Mouse (Mus musculus): ENCODE data around the gene Ntng2. TPM values are rescaled to one million over a fixed set of nuclear protein-coding genes. Genes with fewer than 3 reads are reported as not detected.

The Ntng2 gene
- polyA plus RNA-seq (2012; fragmentation: generic; extraction: Trizol) = 0.40 TPM
- long read RNA-seq, experiment 1 = 0 reads
- long read RNA-seq, experiment 2, partial matches to known transcripts = 0 of 1 reads
- long read RNA-seq, experiment 2, other reads (novel, unspliced or antisense) = 1 of 1 reads

DNA sequence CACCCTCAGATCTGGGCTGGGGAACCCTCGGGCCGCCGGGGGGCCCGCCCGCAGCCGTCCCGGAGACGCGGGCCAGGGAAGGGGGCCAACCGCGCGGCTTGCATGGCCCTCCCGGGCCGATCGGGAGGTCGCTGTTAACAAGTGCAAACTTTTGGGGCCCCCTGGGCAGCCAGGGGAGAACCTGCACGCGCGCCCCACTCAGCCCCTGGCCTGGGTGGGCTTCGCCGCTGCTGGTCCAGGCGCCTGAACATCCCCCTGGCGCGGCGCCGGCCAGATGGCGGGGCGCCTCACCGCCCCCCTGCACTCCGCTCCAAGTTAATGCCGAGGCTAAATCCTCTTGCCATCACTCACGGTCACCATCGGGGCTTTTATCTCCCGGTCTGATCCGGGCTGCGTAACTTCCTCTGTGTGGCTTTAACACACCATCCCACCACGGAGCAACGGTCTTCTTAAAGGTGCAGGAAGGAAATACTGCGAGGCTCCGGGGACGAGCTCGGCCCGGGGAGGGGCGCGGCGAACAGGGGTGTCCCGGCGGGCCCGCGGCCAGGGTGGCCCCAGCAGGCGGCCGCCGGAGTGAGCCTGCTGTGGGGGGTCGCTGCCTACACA lies at the start of gene Ntng2:
Gene Ntng2 (minus strand): TSS at position 407 of the 606 bp plus-strand sequence.
- Histone ChIP-seq H3K79me3 (ENCODE audit: low read depth) (no peaks in the 10 kb centered on the region), H3ac (ENCODE audit: control insufficient read depth, insufficient read length, low read depth) (peak within 1 kb of the TSS; percentile 89), H3K79me2 (ENCODE audit: control insufficient read depth, insufficient read depth) (no peaks in the 10 kb centered on the region), H3K36me3 (ENCODE audit: control insufficient read depth, insufficient read depth) (no peaks in the 10 kb centered on the region), H3K27me3 (ENCODE audit: control insufficient read depth, insufficient read depth, insufficient read length) (peaks cover 14% of the 10 kb centered on the region), H3K4me3 (ENCODE audit: insufficient read depth, poor library complexity, severe bottlenecking) (peak within 1 kb of the TSS; percentile 45)
- TF ChIP-seq MYOD1 (IDR thresholded peaks at IDR 0.05; ENCODE audit: control insufficient read depth, insufficient read length, low read depth) = no peak
- no peak for TF ChIP-seq USF1 (IDR thresholded peaks at IDR 0.05; ENCODE audit: low read depth)
- TF ChIP-seq CTCF (IDR thresholded peaks at IDR 0.05; ENCODE audit: control insufficient read depth, insufficient read depth, insufficient read length) = no peak
- TF ChIP-seq CEBPB (IDR thresholded peaks at IDR 0.05; ENCODE audit: low read depth) = no peak
- TF ChIP-seq MAX (IDR thresholded peaks at IDR 0.05) = no peak
- no peak for TF ChIP-seq MYOG (IDR thresholded peaks at IDR 0.05; ENCODE audit: control insufficient read depth, extremely low read depth, insufficient read length)
- no peak for TF ChIP-seq FOSL1 (IDR thresholded peaks at IDR 0.05; ENCODE audit: insufficient read depth, low read length, poor library complexity, severe bottlenecking)

DNA sequence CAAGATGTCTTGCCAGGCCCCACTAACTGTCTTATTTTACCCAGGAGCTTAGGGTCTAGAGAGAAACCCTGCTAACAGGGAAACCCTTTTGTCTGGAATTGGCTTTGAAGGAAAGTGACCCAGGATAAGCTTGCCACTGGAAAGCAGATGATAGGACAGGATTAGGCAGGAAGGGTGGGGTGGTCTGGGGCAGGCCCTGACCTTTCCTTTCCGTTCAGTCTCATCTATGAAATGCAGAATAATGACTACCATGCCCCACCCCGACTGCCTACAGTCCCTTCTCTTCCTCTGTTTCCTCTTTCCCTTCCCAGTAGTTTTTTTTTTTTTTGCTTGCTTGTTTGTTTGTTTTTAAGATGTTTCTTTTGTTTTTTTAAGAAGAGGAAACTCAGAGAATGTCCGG lies 42.8 kb upstream of the Ntng2 start:
- Histone ChIP-seq H3K27me3 (ENCODE audit: control insufficient read depth, insufficient read depth, insufficient read length) (peaks cover 16% of the 10 kb centered on the region), H3K4me3 (ENCODE audit: insufficient read depth, poor library complexity, severe bottlenecking) (no peak overlapping the region), H3ac (ENCODE audit: control insufficient read depth, insufficient read length, low read depth) (no peak overlapping the region), H3K79me2 (ENCODE audit: control insufficient read depth, insufficient read depth) (no peaks in the 10 kb centered on the region), H3K36me3 (ENCODE audit: control insufficient read depth, insufficient read depth) (no peaks in the 10 kb centered on the region), H3K79me3 (ENCODE audit: low read depth) (no peaks in the 10 kb centered on the region)
- no peak for TF ChIP-seq USF1 (IDR thresholded peaks at IDR 0.05; ENCODE audit: low read depth)
- no peak for TF ChIP-seq CEBPB (IDR thresholded peaks at IDR 0.05; ENCODE audit: low read depth)
- no peak for TF ChIP-seq MYOG (IDR thresholded peaks at IDR 0.05; ENCODE audit: control insufficient read depth, extremely low read depth, insufficient read length)
- no peak for TF ChIP-seq FOSL1 (IDR thresholded peaks at IDR 0.05; ENCODE audit: insufficient read depth, low read length, poor library complexity, severe bottlenecking)
- TF ChIP-seq CTCF (IDR thresholded peaks at IDR 0.05; ENCODE audit: control insufficient read depth, insufficient read depth, insufficient read length) = no peak
- TF ChIP-seq MAX (IDR thresholded peaks at IDR 0.05) = no peak
- TF ChIP-seq MYOD1 (IDR thresholded peaks at IDR 0.05; ENCODE audit: control insufficient read depth, insufficient read length, low read depth) = no peak

DNA sequence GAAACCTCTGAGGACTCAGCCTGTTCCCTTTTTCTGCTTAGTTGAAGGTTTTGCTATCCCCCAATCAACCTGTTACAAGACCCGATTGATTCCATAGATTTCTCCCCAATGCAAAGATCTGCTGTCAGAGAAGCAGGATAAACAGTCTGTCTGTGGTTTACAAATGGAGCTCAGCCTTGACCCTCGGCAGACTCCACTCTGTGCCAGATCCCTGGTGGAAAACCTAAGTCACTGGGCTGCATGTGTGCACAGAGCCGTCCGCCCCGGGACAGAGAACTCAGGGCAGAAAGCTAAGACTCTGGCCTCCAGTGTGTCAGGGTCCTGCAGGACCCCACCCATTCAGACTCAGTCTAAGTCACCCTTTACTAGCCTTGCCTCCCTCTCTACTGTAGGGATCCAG lies 34.8 kb upstream of the Ntng2 start:
- H3ac ChIP-seq (ENCODE audit: control insufficient read depth, insufficient read length, low read depth) = no peak overlapping the region
- TF ChIP-seq MAX (IDR thresholded peaks at IDR 0.05) (no peak), CEBPB (IDR thresholded peaks at IDR 0.05; ENCODE audit: low read depth) (no peak), FOSL1 (IDR thresholded peaks at IDR 0.05; ENCODE audit: insufficient read depth, low read length, poor library complexity, severe bottlenecking) (no peak), CTCF (IDR thresholded peaks at IDR 0.05; ENCODE audit: control insufficient read depth, insufficient read depth, insufficient read length) (no peak), USF1 (IDR thresholded peaks at IDR 0.05; ENCODE audit: low read depth) (no peak), MYOG (IDR thresholded peaks at IDR 0.05; ENCODE audit: control insufficient read depth, extremely low read depth, insufficient read length) (no peak), MYOD1 (IDR thresholded peaks at IDR 0.05; ENCODE audit: control insufficient read depth, insufficient read length, low read depth) (no peak)
- no peak overlapping the region for H3K4me3 ChIP-seq (ENCODE audit: insufficient read depth, poor library complexity, severe bottlenecking)

DNA sequence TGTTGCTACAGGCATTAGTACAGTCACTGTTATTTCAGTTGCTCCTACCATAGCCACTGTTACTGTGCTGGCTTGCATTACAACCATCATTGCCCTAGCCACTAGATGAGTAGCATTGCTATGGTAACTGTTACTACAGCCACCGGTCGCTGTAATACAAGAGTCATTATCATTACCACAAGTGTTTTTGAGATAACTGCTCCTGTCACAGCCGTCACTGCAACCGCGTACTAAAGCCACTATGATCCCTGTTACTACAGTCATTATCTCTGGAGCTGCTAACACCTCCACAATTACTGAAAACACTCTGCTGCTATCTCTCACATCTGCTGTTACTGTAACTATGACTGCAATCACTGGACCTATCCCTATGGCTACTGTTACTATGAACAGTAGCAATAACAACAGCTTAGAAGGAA lies 24.9 kb upstream of the Ntng2 start:
- no peak overlapping the region for H3K4me3 ChIP-seq (ENCODE audit: insufficient read depth, poor library complexity, severe bottlenecking)
- H3K27me3 ChIP-seq (ENCODE audit: control insufficient read depth, insufficient read depth, insufficient read length) = peaks cover 36% of the 10 kb centered on the region
- TF ChIP-seq MAX (IDR thresholded peaks at IDR 0.05) = no peak
- TF ChIP-seq CEBPB (IDR thresholded peaks at IDR 0.05; ENCODE audit: low read depth) = no peak
- no peaks in the 10 kb centered on the region for H3K79me2 ChIP-seq (ENCODE audit: control insufficient read depth, insufficient read depth)
- no peaks in the 10 kb centered on the region for H3K79me3 ChIP-seq (ENCODE audit: low read depth)
- H3K36me3 ChIP-seq (ENCODE audit: control insufficient read depth, insufficient read depth) = no peaks in the 10 kb centered on the region
- H3ac ChIP-seq (ENCODE audit: control insufficient read depth, insufficient read length, low read depth) = no peak overlapping the region

More for the DNA sequence above, 34.8 kb upstream of the Ntng2 start:
- H3K79me2 ChIP-seq (ENCODE audit: control insufficient read depth, insufficient read depth) = no peaks in the 10 kb centered on the region
- no peaks in the 10 kb centered on the region for H3K79me3 ChIP-seq (ENCODE audit: low read depth)
- no peaks in the 10 kb centered on the region for H3K36me3 ChIP-seq (ENCODE audit: control insufficient read depth, insufficient read depth)
- H3K27me3 ChIP-seq (ENCODE audit: control insufficient read depth, insufficient read depth, insufficient read length) = peaks cover 15% of the 10 kb centered on the region

DNA sequence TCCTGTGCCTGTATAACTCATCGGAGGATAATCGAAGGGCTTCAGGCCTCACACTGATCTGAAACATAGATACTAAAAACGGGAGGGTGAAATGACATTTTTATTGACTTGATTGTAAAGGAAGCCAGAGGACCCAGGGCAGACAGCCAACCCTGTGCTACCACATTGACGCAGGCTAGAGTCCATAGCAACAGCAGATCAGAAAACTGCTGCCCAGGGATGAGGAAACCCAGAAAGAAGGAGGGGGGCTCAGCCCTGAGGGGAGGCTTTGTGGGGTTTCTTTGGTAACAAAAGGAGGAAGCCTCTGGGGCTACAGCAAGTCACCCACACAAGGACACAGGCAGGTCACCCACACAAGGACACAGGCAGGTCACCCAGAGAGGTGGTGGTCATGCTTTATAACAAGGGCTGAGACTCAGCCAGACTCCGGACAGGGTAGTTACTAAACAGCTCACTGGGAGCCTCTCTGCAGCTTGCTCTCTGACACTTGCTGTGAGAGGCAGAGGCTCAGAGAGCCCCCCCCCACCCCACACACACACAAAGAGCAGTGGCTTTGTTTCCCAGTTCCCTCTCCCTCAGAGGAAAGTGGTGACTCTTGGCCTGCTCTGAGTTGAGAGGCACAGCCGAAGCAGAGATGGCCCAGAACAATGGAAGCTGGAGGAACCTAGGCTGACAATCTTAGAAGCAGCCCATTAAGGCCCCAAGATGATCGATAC lies 19.2 kb upstream of the Ntng2 start:
- H3K79me3 ChIP-seq (ENCODE audit: low read depth) = no peaks in the 10 kb centered on the region
- no peak for TF ChIP-seq CTCF (IDR thresholded peaks at IDR 0.05; ENCODE audit: control insufficient read depth, insufficient read depth, insufficient read length)
- no peak for TF ChIP-seq MYOD1 (IDR thresholded peaks at IDR 0.05; ENCODE audit: control insufficient read depth, insufficient read length, low read depth)
- TF ChIP-seq FOSL1 (IDR thresholded peaks at IDR 0.05; ENCODE audit: insufficient read depth, low read length, poor library complexity, severe bottlenecking) = no peak
- TF ChIP-seq USF1 (IDR thresholded peaks at IDR 0.05; ENCODE audit: low read depth) = no peak
- TF ChIP-seq MYOG (IDR thresholded peaks at IDR 0.05; ENCODE audit: control insufficient read depth, extremely low read depth, insufficient read length) = no peak
- TF ChIP-seq MAX (IDR thresholded peaks at IDR 0.05) = no peak
- TF ChIP-seq CEBPB (IDR thresholded peaks at IDR 0.05; ENCODE audit: low read depth) = no peak
- no peaks in the 10 kb centered on the region for H3K79me2 ChIP-seq (ENCODE audit: control insufficient read depth, insufficient read depth)
- no peaks in the 10 kb centered on the region for H3K36me3 ChIP-seq (ENCODE audit: control insufficient read depth, insufficient read depth)
- no peak overlapping the region for H3ac ChIP-seq (ENCODE audit: control insufficient read depth, insufficient read length, low read depth)
- no peak overlapping the region for H3K4me3 ChIP-seq (ENCODE audit: insufficient read depth, poor library complexity, severe bottlenecking)
- H3K27me3 ChIP-seq (ENCODE audit: control insufficient read depth, insufficient read depth, insufficient read length) = peaks cover 64% of the 10 kb centered on the region

Data from C2C12 (cell line).